Mouse (Mus musculus) left cerebral cortex, postnatal 36 days (tissue): ENCODE results near the gene Gm21891. TPM values are rescaled to one million over a fixed set of nuclear protein-coding genes. Genes with fewer than 3 reads are reported as not detected.
"Not testable (repeated sequence)": the region's sequence is repeated elsewhere in the genome, so short reads cannot be mapped to it uniquely, and the experiment has no call there.

Experiments
- DNase-seq, 2 experiments: peaks; one replicate each; pipeline ENCODE4 v3.0.0; 2021 to 2022; ENCODE audit warnings: low spot score in 2 of 2, mixed read lengths in 1 of 2
- intact Hi-C: fragments of 180-260 bp; cut with DNase I; formaldehyde crosslinking; loops from one replicate; pipeline ENCODE4 v1.15.1; 2025
- total RNA-seq, 2 experiments: library from RNA; stranded (reverse); gene quantifications; 2 replicates each; pipeline ENCODE4 v1.2.3; 2021

Gene Gm21891
- not detected for total RNA-seq

DNA sequence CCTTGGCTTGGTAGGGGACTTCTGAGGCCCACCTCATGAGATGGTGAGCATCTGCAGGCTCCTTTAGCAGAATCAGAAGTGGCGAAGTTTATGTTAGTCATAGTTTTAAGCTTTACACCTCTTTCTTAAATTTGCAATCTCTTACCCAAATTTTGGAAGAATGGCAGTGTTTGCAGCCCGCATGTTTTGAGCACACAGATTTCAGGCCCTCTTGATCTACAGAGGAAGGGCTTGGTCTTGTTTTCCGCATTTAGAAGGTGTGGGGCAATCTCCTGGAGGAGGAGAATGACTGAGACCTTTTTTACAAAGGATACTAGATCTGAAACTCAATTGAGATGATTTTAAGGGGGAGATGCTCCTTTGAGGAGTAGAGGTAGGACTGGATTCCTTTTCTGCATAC is at the start of gene Gm21891:
Gene Gm21891, minus strand, starts transcription at position 101 of the 400 bp plus-strand sequence.
- intact Hi-C loops, DNase-seq: not testable (repeated sequence)

DNA sequence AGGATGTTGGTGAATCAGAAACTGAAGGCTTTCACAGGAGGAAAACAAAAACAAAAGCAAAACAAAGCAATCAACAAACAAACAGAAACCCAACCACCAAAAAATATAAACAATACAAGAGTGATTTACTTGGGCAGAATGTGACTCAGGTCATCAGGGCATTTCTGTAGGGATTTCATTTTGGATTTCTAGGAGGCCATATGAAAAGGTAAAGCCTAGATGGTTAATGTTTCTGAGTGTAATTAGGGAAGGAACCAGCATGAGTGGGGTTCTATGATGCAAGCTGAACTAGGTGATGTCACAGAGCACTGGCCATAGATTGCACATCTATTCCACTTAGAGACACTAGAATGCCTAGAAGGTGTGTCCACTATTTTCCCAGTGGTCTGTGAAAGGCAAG is 28.4 kb upstream of the Gm21891 start, which contains the start of gene Gm21425:
Gene Gm21425, plus strand, starts transcription at position 301 of the 400 bp plus-strand sequence.
- DNase-seq, intact Hi-C loops: not testable (repeated sequence)

Other genes starting within 250 kb of the Gm21891 start
- not detected for gene Gm20807, start 90.6 kb downstream of the Gm21891 start, total RNA-seq
- not detected for gene Gm21425, start 28.5 kb upstream of the Gm21891 start, total RNA-seq
- not detected for gene Gm21828, start 90.4 kb upstream of the Gm21891 start, total RNA-seq
- gene Gm21440, start 118.9 kb upstream of the Gm21891 start, total RNA-seq: not detected
- gene Gm21454, start 119.0 kb upstream of the Gm21891 start, total RNA-seq: not detected
- gene Gm21725, start 215.6 kb upstream of the Gm21891 start, total RNA-seq: not detected